Mouse (Mus musculus): ENCODE measurements at regions not wholly inside any gene's neighbourhood (a gene's known extent, or its start where the extent isn't known, plus 50 kb on each side); places are given as distances from the start of the nearest gene placed in this dataset.
A peak's percentile ranks its signal among the peaks of the same experiment; 100 is the strongest.

DNA sequence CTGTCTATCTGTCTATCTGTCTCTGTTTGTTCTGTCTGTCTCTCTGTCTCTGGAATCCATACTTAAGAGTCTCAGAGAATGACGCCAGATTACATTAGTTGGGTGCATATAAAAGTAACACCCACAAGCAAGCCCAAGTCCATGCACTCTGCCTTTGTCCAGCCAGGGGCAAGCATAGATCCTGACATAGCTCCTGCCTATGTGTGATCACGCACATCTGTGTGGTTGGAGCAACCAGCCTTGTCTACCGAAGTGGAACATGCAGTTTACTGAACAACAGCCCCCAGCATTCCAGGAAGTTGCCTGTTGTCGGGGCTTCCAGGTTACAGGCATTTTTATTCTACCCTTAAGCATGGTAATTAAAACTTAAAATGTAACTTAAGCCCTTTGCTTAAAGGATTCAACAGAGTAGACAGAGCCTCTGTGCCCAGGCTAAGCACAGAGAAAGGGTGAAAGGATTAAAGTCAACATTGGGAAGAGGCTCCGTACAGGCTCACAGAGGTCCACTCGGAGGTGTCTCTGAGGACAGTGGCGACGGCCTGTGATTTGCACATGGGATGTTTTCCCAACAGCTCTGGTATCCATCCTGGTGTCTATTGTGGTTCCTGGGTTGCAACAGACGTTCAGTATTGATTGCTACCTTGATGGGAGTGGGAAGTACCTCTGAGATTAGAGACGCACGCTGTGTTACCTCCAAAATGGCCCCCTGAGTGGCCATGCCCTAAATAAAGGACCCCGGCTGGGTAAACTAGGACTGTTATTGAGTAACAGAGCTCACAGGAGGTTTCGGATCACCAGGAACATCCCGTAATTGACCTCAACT lies 363.6 kb downstream of the Ajap1 start:
- Histone ChIP-seq H3K27ac (ENCODE audit: low read length) (no peak overlapping the region), H3K27me3 (ENCODE audit: control insufficient read depth, insufficient read depth, low read length) (no peaks in the 10 kb centered on the region), H3K9ac (replicated peaks; ENCODE audit: low read depth, low read length) (no peak overlapping the region), H3K4me2 (replicated peaks; ENCODE audit: low read depth, low read length) (no peak overlapping the region), H3K36me3 (ENCODE audit: control insufficient read depth, insufficient read depth, low read length) (no peaks in the 10 kb centered on the region), H3K9me3 (ENCODE audit: control insufficient read depth, low read depth, low read length) (no peaks in the 10 kb centered on the region), H3K4me1 (ENCODE audit: control insufficient read depth, insufficient read depth, low read length) (no peaks in the 10 kb centered on the region), H3K4me3 (ENCODE audit: low read depth, low read length) (no peak overlapping the region)
- 75% methylated on average over 14 of the region's 14 CpGs for WGBS
- ATAC-seq (ENCODE audit: insufficient number of reproducible peaks, insufficient read depth, low FRiP score, low read depth) = no peak

GRCm38 (mm10) chr4:153114998-153115397 lies 367.6 kb downstream of the Ajap1 start:
- H3K9ac ChIP-seq (replicated peaks; ENCODE audit: low read depth, low read length) = no peak overlapping the region
- H3K27ac ChIP-seq (ENCODE audit: low read length) = no peak overlapping the region
- no peak overlapping the region for H3K4me2 ChIP-seq (replicated peaks; ENCODE audit: low read depth, low read length)
- H3K27me3 ChIP-seq (ENCODE audit: control insufficient read depth, insufficient read depth, low read length) = no peaks in the 10 kb centered on the region
- no peaks in the 10 kb centered on the region for H3K9me3 ChIP-seq (ENCODE audit: control insufficient read depth, low read depth, low read length)
- no peak for ATAC-seq (ENCODE audit: insufficient number of reproducible peaks, insufficient read depth, low FRiP score, low read depth)
- no peak overlapping the region for H3K4me3 ChIP-seq (ENCODE audit: low read depth, low read length)
- H3K36me3 ChIP-seq (ENCODE audit: control insufficient read depth, insufficient read depth, low read length) = no peaks in the 10 kb centered on the region
- H3K4me1 ChIP-seq (ENCODE audit: control insufficient read depth, insufficient read depth, low read length) = no peaks in the 10 kb centered on the region
- WGBS = 47% methylated on average over 7 of the region's 7 CpGs

DNA sequence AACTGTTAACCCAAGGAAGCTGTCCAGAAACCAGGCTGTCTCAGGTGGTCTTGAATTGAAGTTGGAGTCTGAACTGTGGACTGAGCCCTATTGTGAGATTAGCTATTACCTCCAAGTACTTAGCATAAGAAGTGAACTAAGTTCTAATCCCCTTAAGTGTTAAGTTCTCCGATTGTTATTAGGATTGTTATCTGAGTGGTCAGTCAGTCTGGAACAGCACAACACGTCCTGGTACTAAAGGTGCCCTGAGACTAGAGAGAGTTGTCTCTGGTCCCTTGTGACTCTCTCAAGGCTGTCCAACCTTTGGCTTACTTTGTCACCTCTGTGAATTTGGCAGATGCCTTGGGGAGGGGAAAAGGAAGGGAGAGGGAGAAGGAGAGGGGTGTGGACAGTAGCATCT lies 369.0 kb downstream of the Ajap1 start:
- Histone ChIP-seq H3K36me3 (ENCODE audit: control insufficient read depth, insufficient read depth, low read length) (no peaks in the 10 kb centered on the region), H3K9ac (replicated peaks; ENCODE audit: low read depth, low read length) (no peak overlapping the region), H3K4me3 (ENCODE audit: low read depth, low read length) (no peak overlapping the region), H3K27ac (ENCODE audit: low read length) (no peak overlapping the region), H3K27me3 (ENCODE audit: control insufficient read depth, insufficient read depth, low read length) (no peaks in the 10 kb centered on the region), H3K9me3 (ENCODE audit: control insufficient read depth, low read depth, low read length) (no peaks in the 10 kb centered on the region), H3K4me1 (ENCODE audit: control insufficient read depth, insufficient read depth, low read length) (no peaks in the 10 kb centered on the region), H3K4me2 (replicated peaks; ENCODE audit: low read depth, low read length) (no peak overlapping the region)
- WGBS = 68% methylated on average over 2 of the region's 2 CpGs
- ATAC-seq (ENCODE audit: insufficient number of reproducible peaks, insufficient read depth, low FRiP score, low read depth) = no peak

- Histone ChIP-seq H3K4me3 (ENCODE audit: low read depth, low read length) (no peak overlapping the region), H3K4me2 (replicated peaks; ENCODE audit: low read depth, low read length) (no peak overlapping the region), H3K9ac (replicated peaks; ENCODE audit: low read depth, low read length) (no peak overlapping the region), H3K27ac (ENCODE audit: low read length) (no peak overlapping the region), H3K36me3 (ENCODE audit: control insufficient read depth, insufficient read depth, low read length) (no peaks in the 10 kb centered on the region), H3K9me3 (ENCODE audit: control insufficient read depth, low read depth, low read length) (no peaks in the 10 kb centered on the region), H3K4me1 (ENCODE audit: control insufficient read depth, insufficient read depth, low read length) (no peaks in the 10 kb centered on the region), H3K27me3 (ENCODE audit: control insufficient read depth, insufficient read depth, low read length) (no peaks in the 10 kb centered on the region)
- 30% methylated on average over 16 of the region's 16 CpGs for WGBS
- no peak for ATAC-seq (ENCODE audit: insufficient number of reproducible peaks, insufficient read depth, low FRiP score, low read depth)
Observed at GRCm38 (mm10) chr4:153110291-153110746, 372.3 kb downstream of the Ajap1 start.

DNA sequence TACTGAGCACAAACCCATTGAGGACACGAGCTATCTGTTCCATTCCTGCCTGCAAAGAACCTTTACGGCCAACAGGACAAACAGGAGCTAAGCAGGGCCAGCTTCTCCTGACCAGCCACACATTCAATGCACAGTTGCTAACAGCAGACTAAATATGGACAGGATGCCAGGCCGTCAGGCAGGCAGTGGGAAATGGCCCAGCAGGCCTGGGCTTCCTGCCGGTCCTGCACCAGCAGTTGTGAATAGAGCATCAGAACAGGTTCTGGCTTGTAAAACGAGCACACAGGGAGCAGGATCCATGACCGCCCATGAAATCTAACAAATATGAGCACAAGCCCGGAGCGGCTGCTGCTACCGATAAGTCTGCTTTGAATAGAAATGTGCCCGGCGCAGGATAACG lies 384.0 kb downstream of the Ajap1 start:
- Histone ChIP-seq H3K27ac (ENCODE audit: low read length) (no peak overlapping the region), H3K27me3 (ENCODE audit: control insufficient read depth, insufficient read depth, low read length) (no peaks in the 10 kb centered on the region), H3K4me2 (replicated peaks; ENCODE audit: low read depth, low read length) (no peak overlapping the region), H3K4me3 (ENCODE audit: low read depth, low read length) (no peak overlapping the region), H3K36me3 (ENCODE audit: control insufficient read depth, insufficient read depth, low read length) (no peaks in the 10 kb centered on the region), H3K9me3 (ENCODE audit: control insufficient read depth, low read depth, low read length) (no peaks in the 10 kb centered on the region), H3K4me1 (ENCODE audit: control insufficient read depth, insufficient read depth, low read length) (no peaks in the 10 kb centered on the region), H3K9ac (replicated peaks; ENCODE audit: low read depth, low read length) (no peak overlapping the region)
- no peak for ATAC-seq (ENCODE audit: insufficient number of reproducible peaks, insufficient read depth, low FRiP score, low read depth)
- WGBS = 82% methylated on average over 12 of the region's 12 CpGs

DNA sequence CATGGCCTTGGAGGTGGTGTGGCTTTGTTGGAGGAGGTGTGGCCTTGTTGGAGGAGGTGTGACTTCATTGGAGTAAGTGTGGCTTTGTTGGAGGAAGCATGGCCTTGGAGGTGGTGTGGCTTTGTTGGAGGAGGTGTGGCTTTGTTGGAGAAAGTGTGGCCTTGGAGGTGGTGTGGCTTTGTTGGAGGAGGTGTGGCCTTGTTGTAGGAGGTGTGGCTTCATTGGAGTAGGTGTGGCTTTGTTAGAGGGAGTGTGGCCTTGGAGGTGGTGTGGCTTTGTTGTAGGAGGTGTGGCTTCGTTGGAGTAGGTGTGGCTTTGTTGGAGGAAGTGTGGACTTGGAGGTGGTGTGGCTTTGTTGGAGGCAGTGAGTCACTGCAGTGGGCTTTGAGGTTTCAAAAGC lies 385.0 kb downstream of the Ajap1 start:
- Histone ChIP-seq H3K27me3 (ENCODE audit: control insufficient read depth, insufficient read depth, low read length) (no peaks in the 10 kb centered on the region), H3K9me3 (ENCODE audit: control insufficient read depth, low read depth, low read length) (no peaks in the 10 kb centered on the region), H3K4me1 (ENCODE audit: control insufficient read depth, insufficient read depth, low read length) (no peaks in the 10 kb centered on the region), H3K9ac (replicated peaks; ENCODE audit: low read depth, low read length) (no peak overlapping the region), H3K4me2 (replicated peaks; ENCODE audit: low read depth, low read length) (no peak overlapping the region), H3K4me3 (ENCODE audit: low read depth, low read length) (no peak overlapping the region), H3K27ac (ENCODE audit: low read length) (no peak overlapping the region), H3K36me3 (ENCODE audit: control insufficient read depth, insufficient read depth, low read length) (no peaks in the 10 kb centered on the region)
- ATAC-seq (ENCODE audit: insufficient number of reproducible peaks, insufficient read depth, low FRiP score, low read depth) = no peak
- WGBS = 64% methylated on average over 1 of the region's 1 CpGs

DNA sequence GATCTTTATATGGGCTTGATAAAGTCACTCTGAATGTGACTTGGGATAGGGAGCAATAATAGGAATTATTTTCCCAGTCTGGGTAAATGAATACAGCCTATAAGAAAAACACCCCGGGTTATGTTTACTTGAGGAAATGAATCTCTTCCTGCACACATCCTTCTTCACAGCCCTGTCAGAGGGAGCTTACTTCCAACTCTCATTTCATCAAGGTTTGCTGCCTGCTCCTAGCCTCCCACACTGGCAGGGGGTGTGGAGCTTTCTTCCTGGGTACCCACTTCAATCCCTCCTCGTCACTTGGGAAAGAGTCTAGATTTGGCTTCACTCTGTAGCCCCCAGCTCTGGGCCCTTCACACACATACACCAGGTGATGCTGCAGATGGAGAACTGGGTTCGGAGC lies 389.5 kb downstream of the Ajap1 start:
- Histone ChIP-seq H3K4me1 (ENCODE audit: control insufficient read depth, insufficient read depth, low read length) (no peaks in the 10 kb centered on the region), H3K27me3 (ENCODE audit: control insufficient read depth, insufficient read depth, low read length) (no peaks in the 10 kb centered on the region), H3K27ac (ENCODE audit: low read length) (no peak overlapping the region), H3K4me3 (ENCODE audit: low read depth, low read length) (no peak overlapping the region), H3K36me3 (ENCODE audit: control insufficient read depth, insufficient read depth, low read length) (no peaks in the 10 kb centered on the region), H3K4me2 (replicated peaks; ENCODE audit: low read depth, low read length) (no peak overlapping the region), H3K9me3 (ENCODE audit: control insufficient read depth, low read depth, low read length) (no peaks in the 10 kb centered on the region), H3K9ac (replicated peaks; ENCODE audit: low read depth, low read length) (no peak overlapping the region)
- WGBS = 51% methylated on average over 3 of the region's 3 CpGs
- ATAC-seq (ENCODE audit: insufficient number of reproducible peaks, insufficient read depth, low FRiP score, low read depth) = no peak

GRCm38 (mm10) chr4:153082166-153082565 lies 400.4 kb downstream of the Ajap1 start:
- peak; percentile 28; the same call in 1 of the 2 replicates for ATAC-seq (ENCODE audit: insufficient number of reproducible peaks, insufficient read depth, low FRiP score, low read depth)
- Histone ChIP-seq H3K36me3 (ENCODE audit: control insufficient read depth, insufficient read depth, low read length) (no peaks in the 10 kb centered on the region), H3K27me3 (ENCODE audit: control insufficient read depth, insufficient read depth, low read length) (no peaks in the 10 kb centered on the region), H3K9me3 (ENCODE audit: control insufficient read depth, low read depth, low read length) (no peaks in the 10 kb centered on the region; the same call in 1 of the 2 replicates), H3K27ac (ENCODE audit: low read length) (no peak overlapping the region), H3K4me1 (ENCODE audit: control insufficient read depth, insufficient read depth, low read length) (no peaks in the 10 kb centered on the region), H3K4me2 (replicated peaks; ENCODE audit: low read depth, low read length) (no peak overlapping the region), H3K4me3 (ENCODE audit: low read depth, low read length) (no peak overlapping the region), H3K9ac (replicated peaks; ENCODE audit: low read depth, low read length) (no peak overlapping the region)
- WGBS = 24% methylated on average over 14 of the region's 14 CpGs

DNA sequence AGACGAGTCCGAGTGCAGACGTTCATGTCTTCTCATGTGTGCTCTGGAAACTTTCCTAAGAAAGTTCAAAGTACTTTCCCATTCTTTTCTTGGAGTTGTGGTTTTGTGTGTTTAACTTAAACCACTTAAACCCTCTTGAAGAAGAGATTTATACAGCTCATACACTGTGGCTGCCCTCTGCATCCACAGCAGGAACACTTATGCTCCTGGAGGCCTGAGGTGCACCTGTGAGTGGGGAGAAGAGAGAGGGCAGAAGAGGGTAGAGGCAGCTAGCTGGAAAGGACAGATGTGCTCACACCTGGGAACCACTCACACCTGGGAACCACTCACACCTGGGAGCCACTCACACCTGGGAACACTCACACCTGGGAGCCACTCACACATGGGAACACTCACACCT lies 408.0 kb downstream of the Ajap1 start:
- no peak for ATAC-seq (ENCODE audit: insufficient number of reproducible peaks, insufficient read depth, low FRiP score, low read depth)
- H3K27ac ChIP-seq (ENCODE audit: low read length) = no peak overlapping the region
- no peak overlapping the region for H3K4me3 ChIP-seq (ENCODE audit: low read depth, low read length)
- 57% methylated on average over 3 of the region's 3 CpGs for WGBS
- no peak overlapping the region for H3K4me2 ChIP-seq (replicated peaks; ENCODE audit: low read depth, low read length)
- no peaks in the 10 kb centered on the region for H3K4me1 ChIP-seq (ENCODE audit: control insufficient read depth, insufficient read depth, low read length)
- no peaks in the 10 kb centered on the region for H3K36me3 ChIP-seq (ENCODE audit: control insufficient read depth, insufficient read depth, low read length)
- no peaks in the 10 kb centered on the region for H3K9me3 ChIP-seq (ENCODE audit: control insufficient read depth, low read depth, low read length)
- no peak overlapping the region for H3K9ac ChIP-seq (replicated peaks; ENCODE audit: low read depth, low read length)
- H3K27me3 ChIP-seq (ENCODE audit: control insufficient read depth, insufficient read depth, low read length) = no peaks in the 10 kb centered on the region
